Mouse (Mus musculus): ENCODE results near the gene Tnrc18.

- TF ChIP-seq CTCF (IDR thresholded peaks at IDR 0.05; ENCODE audit: control insufficient read depth, insufficient read depth, insufficient replicate concordance, low read depth, low read length): no peak
- TF ChIP-seq POLR2A (IDR thresholded peaks at IDR 0.05; ENCODE audit: control insufficient read depth, low read depth, low read length): 0 out of 2 replicates have a peak, but pooled peaks have one; percentile 34
Measured at GRCm38 (mm10) chr5:142819385-142820275, 2.2 kb upstream of the Tnrc18 start.

All from testis, adult 2 months (tissue).